Mouse (Mus musculus) left cerebral cortex, adult 8-10 months (tissue): ENCODE measurements around the gene Gm9903. TPM values are rescaled to one million over a fixed set of nuclear protein-coding genes. Genes with fewer than 3 reads are reported as not detected.

Experiments
- total RNA-seq, 4 experiments: library from RNA; stranded (reverse); gene quantifications; 2 replicates each; pipeline ENCODE4 v1.2.4; 2022

The Gm9903 gene
- total RNA-seq, 4 experiments from 2014 or later: 0.55 to 0.89 (median 0.76) TPM

Other genes starting within 250 kb of the Gm9903 start
- not detected for gene Nkx1-1, start 195.9 kb upstream of the Gm9903 start, total RNA-seq
- gene Fam53a, start 290 bp upstream of the Gm9903 start, total RNA-seq: 10 to 100 TPM; 22.4 to 28.3 (median 26.2) TPM
- gene Slbp, start 22.6 kb downstream of the Gm9903 start, total RNA-seq: 10 to 100 TPM; 25.0 to 28.6 (median 26.4) TPM
- gene Tacc3, start 28.2 kb downstream of the Gm9903 start, total RNA-seq: 1 to 10 TPM; 5.3 to 7.5 (median 6.9) TPM
- 10 to 100 TPM; 23.1 to 26.2 (median 24.0) TPM for gene Tmem129, start 28.5 kb downstream of the Gm9903 start, total RNA-seq
- gene Fgfr3, start 91.7 kb downstream of the Gm9903 start, total RNA-seq: 100 to 1,000 TPM; 103 to 113 (median 105) TPM
- gene Letm1, start 152.9 kb downstream of the Gm9903 start, total RNA-seq: 100 to 1,000 TPM in 1 of 4 experiments, 10 to 100 TPM in 3; 94.3 to 103 (median 95.4) TPM
- gene Nsd2, start 190.8 kb downstream of the Gm9903 start, total RNA-seq: 100 to 1,000 TPM; 132 to 163 (median 146) TPM